Mouse (Mus musculus) lung, adult 2 months (tissue): ENCODE measurements around the gene Sox5.

Source experiments
- CTCF ChIP-seq: fragments of 200-500 bp; IDR thresholded peaks from 2 replicates; pipeline ENCODE4 v1.5.1; 2011; ENCODE audit warnings: mild to moderate bottlenecking, low read length, control low read depth; ENCODE audit not compliant: insufficient read depth
- POLR2A ChIP-seq: fragments of 200-500 bp; IDR thresholded peaks from 2 replicates; pipeline ENCODE4 v1.6.1; 2011; ENCODE audit warnings: low read depth, mild to moderate bottlenecking, control low read depth, low read length, borderline replicate concordance; ENCODE audit errors: extremely low read depth

DNA sequence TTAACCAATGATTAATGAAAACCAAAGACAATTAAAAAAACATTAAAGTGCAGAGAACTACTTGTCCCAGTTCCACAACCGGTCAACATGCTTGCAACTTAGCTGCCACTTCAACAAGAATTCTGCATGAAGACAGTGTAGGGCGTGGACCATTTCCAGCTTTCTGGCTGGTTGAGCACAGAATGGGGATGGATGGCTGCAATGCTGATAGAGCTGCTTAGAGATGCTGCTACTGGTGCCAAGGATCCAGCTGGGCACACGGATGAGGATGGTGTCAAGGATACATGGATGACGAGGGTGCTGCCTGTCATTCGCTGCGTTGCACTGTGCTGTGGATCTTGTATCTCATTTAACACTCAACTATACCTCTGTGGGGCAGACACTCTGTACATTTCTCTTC is 106.7 kb downstream of the Sox5 start:
- TF ChIP-seq CTCF (no peak), POLR2A (no peak)
